Mouse (Mus musculus): Measurements from ENCODE around the gene Foxn3. TPM values are rescaled to one million over a fixed set of nuclear protein-coding genes. Genes with fewer than 3 reads are reported as not detected.

Foxn3 gene
- polyA plus RNA-seq, 1 experiment from 2014 or later, result 90.2 TPM

DNA sequence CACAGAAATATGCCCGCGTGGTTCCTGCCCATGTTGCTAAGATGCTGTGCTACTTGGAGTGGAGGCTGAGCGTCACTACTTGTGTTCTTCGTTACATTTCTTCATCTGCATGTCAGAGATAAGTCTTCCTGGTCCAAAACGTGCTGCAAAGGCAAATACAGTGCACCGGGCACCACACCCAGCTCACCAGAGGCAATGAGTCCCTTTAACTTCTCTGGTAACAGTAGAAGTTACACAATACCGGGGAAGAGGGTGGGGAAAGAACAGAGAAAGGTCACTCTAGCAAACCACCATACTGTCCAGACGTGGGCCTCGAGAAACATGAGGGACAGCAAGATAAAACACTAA lies 213.8 kb downstream of the Foxn3 start:
- Histone ChIP-seq H3K36me3 (no peaks in the 10 kb centered on the region), H3K4me2 (replicated peaks) (no peak overlapping the region), H3K27me3 (no peaks in the 10 kb centered on the region), H3K9ac (no peak overlapping the region), H3K9me3 (replicated peaks) (no peaks in the 10 kb centered on the region), H3K4me3 (no peak overlapping the region), H3K27ac (no peak overlapping the region), H3K4me1 (peaks cover 43% of the 10 kb centered on the region)
- no peak for ATAC-seq (ENCODE audit: low FRiP score)
- 85% methylated on average over 9 of the region's 9 CpGs for WGBS

DNA sequence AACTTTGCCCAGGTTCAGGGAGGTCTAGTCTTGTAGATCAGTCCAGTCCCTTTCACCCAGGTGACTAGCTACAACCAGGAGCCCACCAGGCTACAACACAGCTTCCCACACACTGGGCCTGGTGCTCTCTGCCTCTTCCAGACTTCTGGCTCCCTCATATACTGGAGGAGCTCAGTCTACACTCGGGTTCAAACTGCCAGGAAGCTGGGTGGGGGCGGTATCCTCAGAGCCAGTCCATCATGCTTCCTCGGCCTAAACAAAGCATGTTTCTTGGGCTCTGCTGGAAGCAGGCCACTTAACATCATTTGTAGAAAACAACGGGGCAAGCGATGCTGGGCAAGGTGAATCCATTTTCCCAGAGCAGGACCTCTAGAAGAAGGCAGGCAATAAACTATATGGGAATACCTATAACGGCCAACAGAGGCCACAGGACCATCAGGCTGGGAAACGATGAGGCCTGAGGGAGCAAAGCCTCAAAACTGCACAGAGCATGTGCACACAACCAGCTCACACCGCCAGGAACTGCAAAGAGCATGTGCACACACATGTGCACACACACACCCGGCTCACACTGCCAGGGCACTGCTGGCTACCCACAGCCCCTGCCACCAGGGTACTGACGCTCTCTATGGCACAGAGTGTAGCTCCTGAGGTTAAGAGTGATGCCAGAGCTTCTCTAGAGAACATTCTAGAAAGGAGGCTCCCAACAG lies 214.3 kb downstream of the Foxn3 start:
- Histone ChIP-seq H3K4me3 (no peak overlapping the region), H3K27me3 (no peaks in the 10 kb centered on the region), H3K36me3 (no peaks in the 10 kb centered on the region), H3K27ac (no peak overlapping the region), H3K4me2 (replicated peaks) (no peak overlapping the region), H3K4me1 (peaks cover 49% of the 10 kb centered on the region), H3K9ac (0 out of 2 replicates have a peak overlapping the region, but pooled peaks have one; percentile 23), H3K9me3 (replicated peaks) (no peaks in the 10 kb centered on the region)
- 78% methylated on average over 10 of the region's 10 CpGs for WGBS
- ATAC-seq (ENCODE audit: low FRiP score), result no peak

DNA sequence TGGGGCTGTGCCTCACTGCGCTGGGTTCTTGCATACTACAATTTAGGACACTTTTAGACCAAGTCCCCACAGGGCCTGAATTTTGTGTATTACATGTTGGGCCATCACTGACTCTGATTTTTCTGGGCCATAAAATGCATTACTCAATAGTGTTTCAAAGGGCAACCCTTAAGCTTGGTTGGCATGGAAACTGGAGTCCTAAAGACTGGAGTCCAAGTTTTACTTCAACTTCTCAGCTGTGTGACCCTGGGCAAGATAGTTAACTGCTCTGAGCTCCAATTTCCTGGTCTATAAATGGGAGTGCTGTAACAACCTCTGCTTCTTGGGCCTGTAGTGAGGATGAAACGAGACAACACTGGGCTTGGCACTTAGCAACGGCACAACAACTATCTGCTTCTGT lies 215.9 kb downstream of the Foxn3 start:
- Histone ChIP-seq H3K27me3 (no peaks in the 10 kb centered on the region), H3K27ac (no peak overlapping the region), H3K4me1 (peaks cover 50% of the 10 kb centered on the region), H3K36me3 (no peaks in the 10 kb centered on the region), H3K9ac (no peak overlapping the region), H3K4me3 (no peak overlapping the region), H3K9me3 (replicated peaks) (no peaks in the 10 kb centered on the region), H3K4me2 (replicated peaks) (no peak overlapping the region)
- ATAC-seq (ENCODE audit: low FRiP score), result no peak
- 72% methylated on average over 3 of the region's 3 CpGs for WGBS

GRCm38 (mm10) chr12:99346982-99347381 lies 216.4 kb downstream of the Foxn3 start:
- ATAC-seq (ENCODE audit: low FRiP score), result no peak

GRCm38 (mm10) chr12:99345323-99345722 lies 218.1 kb downstream of the Foxn3 start:
- peaks cover 71% of the 10 kb centered on the region for H3K4me1 ChIP-seq

More at GRCm38 (mm10) chr12:99346982-99347381, 216.4 kb downstream of the Foxn3 start:
- Histone ChIP-seq H3K36me3 (no peaks in the 10 kb centered on the region), H3K4me2 (replicated peaks) (no peak overlapping the region), H3K4me3 (no peak overlapping the region), H3K9ac (no peak overlapping the region), H3K27ac (no peak overlapping the region), H3K4me1 (peaks cover 54% of the 10 kb centered on the region), H3K27me3 (no peaks in the 10 kb centered on the region), H3K9me3 (replicated peaks) (no peaks in the 10 kb centered on the region)
- WGBS, result 64% methylated on average over 3 of the region's 3 CpGs

GRCm38 (mm10) chr12:99343378-99343777 lies 220.0 kb downstream of the Foxn3 start:
- H3K27ac ChIP-seq, result no peak overlapping the region
- no peaks in the 10 kb centered on the region for H3K9me3 ChIP-seq (replicated peaks)
- no peak overlapping the region for H3K9ac ChIP-seq
- ATAC-seq (ENCODE audit: low FRiP score), result no peak
- peaks cover 76% of the 10 kb centered on the region for H3K4me1 ChIP-seq
- H3K4me2 ChIP-seq (replicated peaks), result no peak overlapping the region
- 96% methylated on average over 2 of the region's 2 CpGs for WGBS
- H3K36me3 ChIP-seq, result no peaks in the 10 kb centered on the region
- no peak overlapping the region for H3K4me3 ChIP-seq
- no peaks in the 10 kb centered on the region for H3K27me3 ChIP-seq

More at GRCm38 (mm10) chr12:99345323-99345722, 218.1 kb downstream of the Foxn3 start:
- Histone ChIP-seq H3K27me3 (no peaks in the 10 kb centered on the region), H3K4me3 (no peak overlapping the region), H3K9ac (no peak overlapping the region), H3K27ac (no peak overlapping the region), H3K4me2 (replicated peaks) (no peak overlapping the region), H3K36me3 (no peaks in the 10 kb centered on the region), H3K9me3 (replicated peaks) (no peaks in the 10 kb centered on the region)
- no peak for ATAC-seq (ENCODE audit: low FRiP score)
- WGBS, result 76% methylated on average over 4 of the region's 4 CpGs

GRCm38 (mm10) chr12:99342160-99342559 lies 221.2 kb downstream of the Foxn3 start:
- H3K4me2 ChIP-seq (replicated peaks), result no peak overlapping the region
- peaks cover 70% of the 10 kb centered on the region for H3K4me1 ChIP-seq
- ATAC-seq (ENCODE audit: low FRiP score), result no peak
- peak overlapping the region; percentile 44 for H3K27ac ChIP-seq
- H3K9me3 ChIP-seq (replicated peaks), result no peaks in the 10 kb centered on the region
- no peaks in the 10 kb centered on the region for H3K27me3 ChIP-seq
- H3K36me3 ChIP-seq, result no peaks in the 10 kb centered on the region
- H3K9ac ChIP-seq, result no peak overlapping the region
- WGBS, result 19% methylated on average over 3 of the region's 3 CpGs
- H3K4me3 ChIP-seq, result no peak overlapping the region

GRCm38 (mm10) chr12:99341751-99342150 lies 221.6 kb downstream of the Foxn3 start:
- 31% methylated on average over 7 of the region's 7 CpGs for WGBS
- H3K27ac ChIP-seq, result peak overlapping the region; percentile 44

GRCm38 (mm10) chr12:99340418-99341182 lies 222.8 kb downstream of the Foxn3 start:
- WGBS, result 64% methylated on average over 13 of the region's 13 CpGs
- H3K27me3 ChIP-seq, result no peaks in the 10 kb centered on the region
- H3K4me2 ChIP-seq (replicated peaks), result peak overlapping the region; percentile 25; the same call in 1 of the 2 replicates
- H3K4me3 ChIP-seq, result no peak overlapping the region
- H3K9ac ChIP-seq, result no peak overlapping the region
- H3K4me1 ChIP-seq, result peaks cover 77% of the 10 kb centered on the region
- ATAC-seq (ENCODE audit: low FRiP score), result no peak
- H3K27ac ChIP-seq, result peak overlapping the region; percentile 93
- no peaks in the 10 kb centered on the region for H3K36me3 ChIP-seq
- no peaks in the 10 kb centered on the region for H3K9me3 ChIP-seq (replicated peaks)

More at GRCm38 (mm10) chr12:99341751-99342150, 221.6 kb downstream of the Foxn3 start:
- H3K27me3 ChIP-seq, result no peaks in the 10 kb centered on the region
- no peaks in the 10 kb centered on the region for H3K9me3 ChIP-seq (replicated peaks)
- H3K36me3 ChIP-seq, result no peaks in the 10 kb centered on the region
- no peak for ATAC-seq (ENCODE audit: low FRiP score)
- no peak overlapping the region for H3K9ac ChIP-seq
- no peak overlapping the region for H3K4me3 ChIP-seq
- H3K4me1 ChIP-seq, result peaks cover 71% of the 10 kb centered on the region
- H3K4me2 ChIP-seq (replicated peaks), result no peak overlapping the region

DNA sequence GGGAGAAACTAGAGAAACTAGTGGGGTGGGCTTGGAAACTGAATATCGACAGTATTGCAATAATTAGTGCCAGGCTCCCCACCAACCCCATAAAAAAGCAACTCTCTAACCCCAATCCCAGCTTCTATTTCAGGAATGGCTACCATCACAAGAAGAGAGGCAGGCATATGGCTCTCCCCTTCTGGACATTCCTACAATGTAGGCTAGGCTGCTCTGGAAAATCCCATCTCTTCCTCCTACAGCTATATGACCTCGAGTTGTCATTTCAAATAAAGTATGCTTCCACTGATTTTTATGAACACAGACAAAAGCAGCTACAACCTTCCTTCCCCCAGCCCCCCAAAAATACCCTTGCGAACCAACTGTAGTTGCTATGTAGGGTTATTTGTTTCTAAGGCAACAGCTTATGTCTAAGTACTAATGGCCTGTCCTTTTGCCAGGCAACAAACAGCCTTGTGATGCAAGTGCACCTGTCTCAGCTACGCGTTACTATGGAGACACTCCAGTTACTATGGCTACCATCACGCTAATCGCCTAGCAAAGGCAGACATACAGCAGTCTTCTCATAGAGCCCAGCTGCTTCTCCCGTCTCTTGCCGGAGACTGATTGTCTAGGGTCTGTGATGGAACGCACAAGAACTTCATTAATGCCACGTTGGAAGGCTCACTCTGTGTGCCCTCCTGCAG lies 223.6 kb downstream of the Foxn3 start:
- Histone ChIP-seq H3K36me3 (no peaks in the 10 kb centered on the region), H3K4me1 (peaks cover 76% of the 10 kb centered on the region), H3K27ac (peak overlapping the region; percentile 93), H3K4me3 (no peak overlapping the region), H3K9me3 (replicated peaks) (no peaks in the 10 kb centered on the region), H3K9ac (no peak overlapping the region), H3K27me3 (no peaks in the 10 kb centered on the region), H3K4me2 (replicated peaks) (peak overlapping the region; percentile 25; the same call in 1 of the 2 replicates)
- 34% methylated on average over 11 of the region's 11 CpGs for WGBS
- peak; percentile 94 for ATAC-seq (ENCODE audit: low FRiP score)

- WGBS, result 91% methylated on average over 2 of the region's 2 CpGs
- no peak overlapping the region for H3K4me3 ChIP-seq
- H3K9ac ChIP-seq, result 0 out of 2 replicates have a peak overlapping the region, but pooled peaks have one; percentile 13
- H3K27ac ChIP-seq, result peak overlapping the region; percentile 93
- no peak overlapping the region for H3K4me2 ChIP-seq (replicated peaks)
- no peak for ATAC-seq (ENCODE audit: low FRiP score)
- no peaks in the 10 kb centered on the region for H3K27me3 ChIP-seq
- no peaks in the 10 kb centered on the region for H3K9me3 ChIP-seq (replicated peaks)
- no peaks in the 10 kb centered on the region for H3K36me3 ChIP-seq
- H3K4me1 ChIP-seq, result peaks cover 79% of the 10 kb centered on the region
These were observed 224.6 kb downstream of the Foxn3 start for GRCm38 (mm10) chr12:99338754-99339153.

DNA sequence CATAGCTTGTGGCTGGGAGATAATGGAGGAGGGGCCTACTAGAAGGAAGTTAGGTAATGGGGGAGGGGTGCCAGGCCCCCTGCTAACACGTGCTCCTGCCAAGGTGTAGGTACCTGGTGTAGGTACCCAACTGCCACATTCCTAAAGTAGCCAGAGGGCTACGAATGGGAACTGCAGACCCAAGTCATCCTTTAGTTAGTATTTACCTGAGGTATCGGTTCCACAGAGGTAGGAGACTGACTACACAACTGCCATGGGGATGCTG lies 226.3 kb downstream of the Foxn3 start:
- Histone ChIP-seq H3K4me1 (peaks cover 85% of the 10 kb centered on the region), H3K4me3 (no peak overlapping the region), H3K27ac (peak overlapping the region; percentile 73), H3K4me2 (replicated peaks) (no peak overlapping the region), H3K9ac (no peak overlapping the region), H3K27me3 (no peaks in the 10 kb centered on the region), H3K9me3 (replicated peaks) (no peaks in the 10 kb centered on the region), H3K36me3 (no peaks in the 10 kb centered on the region; the same call in 1 of the 2 replicates)
- WGBS, result 83% methylated on average over 3 of the region's 3 CpGs
- no peak for ATAC-seq (ENCODE audit: low FRiP score)

Data from hindbrain, embryonic 12.5 days (tissue).